Mouse (Mus musculus) erythroblast, embryonic 14.5 days (primary cell): ENCODE data around the gene Tmem131.

Source experiments
- GATA1 ChIP-seq: IDR thresholded peaks from 2 replicates; pipeline ENCODE4 v1.6.1; 2012; ENCODE audit warnings: low read length, inconsistent platforms, mixed read lengths
- TAL1 ChIP-seq: IDR thresholded peaks from 3 replicates; pipeline ENCODE4 v1.6.1; 2012; ENCODE audit warnings: low read length, inconsistent platforms, mixed read lengths

DNA sequence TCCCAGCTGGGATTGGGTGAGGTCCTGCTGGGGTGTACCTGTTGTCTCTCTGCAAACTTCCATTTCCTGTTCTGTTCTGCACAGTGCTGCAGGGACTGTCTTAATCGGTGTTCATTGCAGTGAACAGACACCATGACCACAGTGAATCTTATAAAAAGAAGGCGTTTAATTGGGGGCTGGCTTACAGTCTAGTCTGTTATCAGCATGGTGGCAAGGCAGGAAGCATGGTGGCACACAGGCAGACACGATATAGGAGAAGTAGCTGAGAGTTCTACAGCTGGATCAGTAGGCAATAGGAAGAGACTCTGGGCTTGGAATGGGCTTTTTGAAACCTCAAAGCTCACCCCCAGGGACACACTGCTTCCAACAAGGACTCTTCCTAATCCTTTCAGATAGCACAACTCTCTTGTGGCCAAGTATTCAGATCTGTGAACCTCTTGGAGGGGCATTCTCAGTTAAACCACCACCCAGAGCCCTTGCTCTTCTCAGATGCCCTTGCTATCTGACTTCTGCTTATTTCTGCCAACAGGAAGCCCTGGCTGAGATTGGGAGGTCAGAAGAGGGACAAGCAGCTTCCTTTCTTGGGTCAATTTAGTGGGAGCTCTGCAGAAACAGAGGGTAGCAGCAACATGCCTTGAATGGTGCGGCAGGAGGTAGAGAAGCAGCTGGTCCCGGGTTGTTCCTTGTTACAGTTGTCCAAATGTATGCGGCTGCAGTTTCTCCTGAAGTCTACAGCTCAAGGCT is 189.4 kb downstream of the Tmem131 start:
- TF ChIP-seq GATA1 (no peak), TAL1 (no peak)
